Mouse (Mus musculus) layer of hippocampus, postnatal 25 days (tissue): ENCODE results near the gene Gm17617. TPM values are rescaled to one million over a fixed set of nuclear protein-coding genes. Genes with fewer than 3 reads are reported as not detected.
A peak's percentile ranks its signal among the peaks of the same experiment; 100 is the strongest.
"Not testable (repeated sequence)": the region's sequence is repeated elsewhere in the genome, so short reads cannot be mapped to it uniquely, and the experiment has no call there.

ENCODE experiments used
- DNase-seq, 2 experiments: peaks; one replicate each; pipeline ENCODE4 v3.0.0; 2022; ENCODE audit warnings: mixed read lengths in 2 of 2, low spot score in 1 of 2; ENCODE audit errors: extremely low spot score in 1 of 2
- total RNA-seq, 2 experiments: library from RNA; stranded (reverse); gene quantifications; 2 replicates each; pipeline ENCODE4 v1.2.3; 2021

Gm17617 gene
- total RNA-seq, 2 experiments from 2014 or later: not detected

DNA sequence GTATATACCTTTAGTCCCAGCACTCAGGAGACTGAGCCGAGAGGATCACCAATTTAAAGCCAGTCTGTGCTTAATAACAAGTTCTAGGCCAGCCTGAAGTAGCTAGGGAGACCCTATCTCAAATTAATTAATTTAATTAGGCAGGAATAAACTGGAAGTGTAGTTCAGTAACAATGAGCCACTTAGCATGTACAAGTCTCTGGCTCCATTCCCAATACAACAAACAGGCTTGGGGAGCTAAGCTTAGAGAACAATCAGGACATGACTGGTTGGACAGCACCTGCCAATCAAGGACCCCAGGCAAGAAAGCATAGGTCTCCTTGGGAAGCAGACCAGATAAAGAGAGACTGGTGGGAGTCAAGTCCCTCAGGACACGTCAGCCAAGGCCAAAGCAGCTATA is 6.9 kb upstream of the Gm17617 start:
- no peak for DNase-seq

DNA sequence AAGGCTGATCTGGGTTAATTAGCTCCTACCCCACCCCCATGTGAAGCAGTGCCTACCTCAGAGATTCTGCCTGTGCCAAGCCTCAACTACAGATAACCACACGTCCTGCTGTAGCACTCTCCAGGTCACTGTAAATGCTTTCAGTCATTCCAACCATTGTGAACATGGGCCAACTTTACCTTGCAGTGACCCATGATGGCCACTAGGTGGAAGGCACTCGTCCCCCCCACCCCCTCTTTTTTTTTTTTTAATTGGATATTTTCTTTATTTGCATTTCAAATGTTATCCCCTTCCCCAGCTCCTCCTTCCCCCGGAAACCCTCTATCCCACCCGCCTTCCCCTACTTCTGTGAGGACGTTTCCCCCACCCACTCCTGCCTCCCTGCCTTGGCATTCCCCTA is 2.0 kb upstream of the Gm17617 start:
- no peak for DNase-seq

DNA sequence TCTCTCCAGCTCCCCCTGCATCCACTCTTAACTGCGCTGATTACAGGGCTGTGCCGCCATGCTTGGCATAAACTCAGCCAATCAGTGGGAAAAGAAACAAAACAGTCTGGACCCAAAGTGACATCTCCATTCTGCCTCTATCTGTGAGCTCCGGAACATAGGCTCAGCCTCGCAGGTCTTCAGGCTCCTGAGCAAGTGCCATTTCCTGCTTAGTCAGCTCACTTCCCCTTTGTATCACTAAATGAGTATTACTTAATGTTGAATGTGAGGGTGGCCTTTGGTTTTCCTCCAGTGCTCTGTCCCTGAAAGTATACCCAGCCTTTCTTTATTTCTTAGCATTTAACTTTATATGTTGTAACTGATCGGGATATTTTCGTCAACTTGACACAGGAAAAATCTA is 8.4 kb downstream of the Gm17617 start:
- DNase-seq: no peak

DNA sequence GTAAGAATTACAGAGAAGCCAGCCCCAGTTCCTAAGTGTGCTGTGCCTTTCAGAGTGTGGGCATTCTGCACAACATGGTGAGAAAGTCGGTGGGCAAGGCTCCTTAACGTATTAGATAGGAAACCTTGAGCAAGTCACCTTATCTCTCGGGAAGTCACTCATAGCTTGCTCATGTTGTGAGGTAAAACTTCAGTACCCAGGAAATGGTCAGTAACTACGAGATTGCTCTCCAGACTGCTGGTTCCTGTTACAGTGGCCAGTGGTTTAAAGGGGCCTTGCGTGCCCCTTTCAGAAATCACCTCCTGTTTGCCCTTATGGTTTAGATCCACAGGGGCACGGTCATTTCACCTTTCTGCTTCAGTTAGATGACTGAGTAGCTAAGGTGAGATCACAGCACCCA is 19.0 kb downstream of the Gm17617 start:
- no peak for DNase-seq

DNA sequence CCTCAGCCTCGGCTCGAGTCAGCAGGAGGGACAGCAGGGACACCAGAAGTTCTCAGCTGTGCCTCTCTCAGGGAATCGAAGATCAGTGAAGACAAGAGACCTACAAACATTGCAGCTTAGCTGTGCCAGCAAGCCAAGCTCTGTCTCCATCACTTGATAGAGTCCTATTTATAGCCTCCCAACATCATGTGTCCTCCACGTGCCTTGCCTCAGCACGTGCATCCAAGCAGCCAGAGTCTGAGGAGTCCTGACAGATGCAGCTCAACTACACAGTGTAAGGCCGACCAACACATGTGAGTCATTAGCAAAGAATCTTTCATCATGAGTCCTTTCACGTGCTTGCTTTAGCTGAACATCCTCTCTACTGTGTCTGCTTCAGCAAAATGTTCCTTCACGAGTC is 25.7 kb downstream of the Gm17617 start:
- DNase-seq: no peak

DNA sequence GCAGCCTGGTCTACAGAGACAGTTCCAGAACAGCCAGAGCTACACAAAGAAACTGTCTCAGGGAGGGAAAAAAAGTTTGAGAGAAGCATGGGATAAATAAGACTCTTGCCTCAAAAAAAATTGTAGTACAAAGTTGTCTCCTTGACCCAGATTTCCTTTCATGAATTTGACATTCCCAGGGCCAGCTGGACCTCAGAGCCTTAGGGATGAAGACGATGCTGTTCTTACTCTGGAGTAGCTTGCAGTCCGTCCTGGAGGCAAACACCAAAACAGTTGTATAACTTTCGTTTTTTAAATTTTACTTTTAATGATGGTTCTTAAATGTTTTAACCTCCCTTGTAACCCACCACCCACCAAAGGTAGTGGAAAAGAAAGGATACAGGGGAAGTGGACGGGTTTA is 26.2 kb downstream of the Gm17617 start:
- no peak for DNase-seq

DNA sequence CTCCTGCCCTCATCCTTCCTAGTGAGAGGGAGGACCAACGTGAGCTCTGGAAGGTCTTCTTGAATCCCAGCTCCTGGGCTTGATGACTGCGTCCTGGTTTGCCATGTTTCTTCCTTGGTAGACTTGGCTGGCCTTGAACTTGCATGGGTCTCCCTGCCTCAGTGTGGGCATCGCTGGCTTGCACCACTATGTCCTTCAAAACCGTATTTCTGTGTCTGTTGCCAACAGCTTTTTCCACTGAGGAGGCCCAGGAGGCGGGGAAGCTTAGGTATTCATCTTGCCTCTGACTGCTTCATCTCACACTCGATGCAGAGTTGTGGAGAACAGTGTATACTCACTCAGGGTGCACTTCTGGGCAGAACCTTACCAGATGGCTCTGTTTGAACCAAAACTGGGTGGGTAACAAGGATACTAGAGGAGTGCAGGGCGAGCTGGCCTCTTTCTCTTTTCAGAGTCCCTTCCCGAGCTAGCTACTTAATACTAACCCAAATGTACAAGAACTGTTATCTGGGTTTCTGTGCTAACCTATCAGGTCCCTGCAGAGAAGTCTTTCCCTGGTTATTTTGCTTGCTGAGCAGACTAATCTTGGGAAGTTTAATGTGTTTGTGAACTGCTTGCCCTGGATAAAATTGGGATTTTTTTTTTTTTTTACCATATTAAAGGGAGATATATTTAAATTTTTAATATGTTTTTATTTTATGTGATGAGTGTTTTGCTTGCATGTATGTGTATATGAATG is 27.2 kb downstream of the Gm17617 start:
- no peak for DNase-seq

DNA sequence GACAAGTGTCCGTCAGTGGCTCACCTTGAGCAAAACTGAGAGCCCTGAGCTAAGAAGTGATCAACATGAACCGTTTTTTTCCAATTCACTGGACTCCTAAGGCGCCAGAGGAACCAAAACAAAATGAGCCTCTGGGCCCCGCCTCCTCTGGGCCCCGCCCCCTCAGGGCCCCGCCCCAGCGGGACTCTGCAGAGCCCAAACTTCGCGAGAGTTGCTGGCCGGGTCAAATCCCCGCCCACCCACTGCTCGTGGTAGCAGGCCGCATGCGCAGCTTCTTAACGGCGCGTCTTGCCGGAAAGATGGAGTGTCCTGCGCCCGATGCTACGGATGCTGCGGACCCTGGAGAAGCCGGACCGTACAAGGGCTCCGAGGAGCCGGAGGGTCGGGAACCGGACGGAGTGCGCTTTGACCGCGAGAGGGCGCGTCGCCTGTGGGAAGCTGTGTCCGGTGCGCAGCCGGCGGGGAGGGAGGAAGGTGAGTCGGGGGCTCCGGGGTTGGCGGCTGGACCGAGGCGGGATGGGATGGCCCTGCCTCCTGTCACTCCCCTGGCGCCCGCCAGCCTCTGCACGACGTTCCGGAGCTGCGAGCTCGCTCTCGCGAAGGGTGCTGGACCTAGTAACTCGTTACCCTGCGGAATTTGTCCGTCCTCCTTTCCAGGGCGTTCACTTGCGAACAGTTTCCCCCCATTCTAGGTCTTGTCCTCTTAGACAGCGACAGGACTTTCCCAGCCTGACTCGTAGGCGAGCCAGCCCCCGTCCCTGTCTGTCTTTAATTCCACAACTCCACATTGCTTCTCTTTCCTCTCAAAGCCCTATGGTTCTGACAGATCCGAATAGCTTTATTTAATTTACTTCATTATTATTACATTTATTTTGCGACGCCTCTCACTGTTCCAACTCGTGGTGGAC is 28.0 kb downstream of the Gm17617 start, which contains the start of gene Zfp346:
TSS of gene Zfp346 (plus strand) at position 267 of the 908 bp plus-strand sequence.
- DNase-seq: peak; percentile 83 to 88

DNA sequence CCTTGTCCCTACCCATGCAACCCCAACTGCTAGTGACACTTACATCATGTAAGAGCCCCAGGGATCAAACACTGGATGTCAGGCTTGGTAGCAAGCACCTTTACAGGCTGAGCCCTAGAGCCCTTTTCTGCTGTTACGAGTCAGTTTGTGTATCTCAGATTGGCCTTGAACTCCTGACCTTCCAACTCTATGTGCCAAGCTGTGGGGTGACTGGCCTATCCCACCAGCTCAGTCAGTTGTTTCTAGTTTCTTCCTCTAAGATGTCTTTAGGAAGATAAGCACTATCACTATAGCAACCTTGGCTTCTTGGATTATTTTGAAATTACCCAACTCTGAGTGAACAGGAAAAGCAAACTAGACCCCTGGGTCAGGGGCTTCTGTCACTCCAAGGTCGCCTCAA is 30.0 kb downstream of the Gm17617 start:
- DNase-seq: no peak

DNA sequence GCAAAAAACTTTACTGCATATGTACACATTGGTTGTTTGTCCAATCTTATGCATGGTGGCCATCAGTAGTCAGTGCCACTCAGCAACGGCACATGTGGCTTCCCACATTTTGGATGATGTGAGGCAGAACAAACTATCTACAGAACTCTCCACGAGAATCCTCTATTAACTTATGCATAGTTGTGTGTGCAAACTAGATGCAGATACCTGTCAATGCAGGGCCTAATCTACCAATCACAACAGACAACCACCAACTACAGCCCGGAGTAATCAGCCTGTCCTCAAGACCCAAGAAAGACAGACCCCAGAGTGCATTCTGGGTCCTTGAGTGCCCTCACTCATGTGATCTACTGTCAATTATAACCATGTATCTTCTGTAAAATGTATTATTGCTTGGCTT is 31.0 kb downstream of the Gm17617 start:
- no peak for DNase-seq

DNA sequence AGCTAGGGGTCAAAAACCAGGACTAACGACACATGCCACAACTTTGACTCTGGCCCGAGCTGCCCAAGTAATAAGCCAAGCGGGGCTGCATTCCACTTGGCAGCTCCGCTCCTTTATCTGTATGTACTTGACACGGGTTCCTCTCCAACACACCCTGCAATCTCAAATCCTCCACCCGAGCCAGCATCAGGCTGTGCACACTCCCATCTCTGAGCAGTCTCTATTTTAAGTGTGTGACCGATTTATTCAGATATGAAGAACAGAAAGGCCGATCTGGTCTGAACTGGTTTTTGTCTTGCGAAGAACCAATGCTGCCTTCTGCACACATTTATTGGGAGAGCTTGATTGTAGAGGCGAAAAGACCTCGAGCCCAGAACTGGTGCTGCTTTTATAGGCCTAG is 31.7 kb downstream of the Gm17617 start:
- no peak for DNase-seq

DNA sequence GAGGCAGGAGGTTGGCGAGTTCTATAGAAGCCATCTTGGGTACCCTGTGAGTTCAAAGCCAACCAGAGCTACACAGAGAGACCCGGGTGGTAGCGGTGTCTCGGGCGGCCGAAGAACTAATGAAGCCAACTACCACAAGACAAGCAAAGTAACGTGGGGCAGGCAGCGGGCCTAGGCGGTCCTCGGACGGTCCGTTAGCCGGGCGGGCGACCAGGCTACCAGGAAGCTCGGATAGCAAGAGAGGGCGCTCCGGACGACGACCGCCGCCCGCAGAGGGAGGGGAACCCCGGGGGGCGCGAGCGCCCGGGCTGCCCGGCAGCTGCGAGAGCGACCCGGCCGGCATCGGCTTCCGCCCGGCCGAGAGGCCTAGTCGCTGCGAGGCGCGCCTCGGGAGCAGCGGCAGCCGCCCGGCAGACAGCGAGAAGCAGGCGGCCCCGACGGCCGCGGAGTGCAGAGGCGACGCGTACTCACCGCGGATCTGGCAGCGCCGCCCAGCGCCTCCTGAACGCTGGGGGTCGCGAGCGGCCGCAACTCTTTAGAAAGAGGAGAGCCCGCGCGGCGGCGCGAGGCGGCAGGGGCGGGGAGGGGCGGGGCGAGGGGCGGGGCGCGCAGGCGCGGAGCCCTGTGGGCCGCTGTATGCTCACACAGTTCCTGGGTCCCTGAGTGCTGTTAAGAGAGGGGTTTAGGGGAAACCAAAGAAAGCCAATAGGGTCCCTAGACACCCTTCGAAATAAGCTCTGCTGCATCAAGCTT is 33.4 kb downstream of the Gm17617 start, which contains the start of gene Uimc1:
TSS of gene Uimc1 (minus strand) at position 575 of the 753 bp plus-strand sequence.
- DNase-seq: peak; percentile 72 to 74

DNA sequence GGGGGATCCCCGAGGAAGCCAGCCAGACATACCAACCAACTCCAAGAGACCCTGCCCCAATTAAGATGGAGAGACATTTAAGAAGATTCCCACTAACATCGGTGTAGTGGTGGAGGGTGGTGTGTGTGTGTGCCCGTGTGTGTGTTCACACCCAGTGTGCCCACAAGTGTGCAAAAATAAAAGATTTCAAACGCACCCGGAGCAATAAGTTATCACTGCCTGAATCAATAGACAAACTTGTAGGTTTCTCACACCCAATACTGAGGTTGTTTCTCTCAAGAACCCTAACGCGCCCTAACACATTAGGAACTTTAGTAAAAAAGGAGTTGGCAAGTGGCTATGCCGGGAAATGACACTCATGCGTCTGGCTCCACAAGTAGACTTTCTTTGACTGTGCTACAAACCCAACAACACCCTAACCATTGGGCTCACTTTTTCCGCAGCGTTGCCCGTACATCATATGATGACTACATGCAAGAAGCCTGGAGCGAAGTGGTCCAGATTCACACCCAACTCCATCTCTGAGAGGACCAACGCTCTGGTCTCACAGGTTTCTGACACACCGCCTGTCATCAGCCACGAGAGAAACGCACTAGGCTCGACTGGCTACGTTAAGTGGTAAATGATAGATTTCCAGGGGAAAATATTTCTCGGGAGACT is 34.2 kb downstream of the Gm17617 start:
- DNase-seq: no peak

DNA sequence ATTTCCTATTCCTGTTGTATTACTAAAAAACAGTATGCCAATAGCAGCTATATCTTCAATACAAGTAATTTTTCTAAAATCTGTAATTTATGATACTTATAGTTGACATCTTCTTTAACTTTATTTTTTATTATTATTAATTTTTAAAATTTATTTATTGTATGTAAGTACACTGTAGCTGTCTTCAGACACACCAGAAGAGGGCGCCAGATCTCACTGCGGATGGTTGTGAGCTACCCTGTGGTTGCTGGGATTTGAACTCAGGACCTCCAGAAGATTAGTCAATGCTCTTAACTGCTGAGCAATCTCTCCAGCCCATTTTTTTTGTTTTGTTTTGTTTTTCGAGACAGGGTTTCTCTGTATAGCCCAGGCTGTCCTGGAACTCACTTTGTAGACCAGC is 35.5 kb downstream of the Gm17617 start:
- not testable (repeated sequence) for DNase-seq

DNA sequence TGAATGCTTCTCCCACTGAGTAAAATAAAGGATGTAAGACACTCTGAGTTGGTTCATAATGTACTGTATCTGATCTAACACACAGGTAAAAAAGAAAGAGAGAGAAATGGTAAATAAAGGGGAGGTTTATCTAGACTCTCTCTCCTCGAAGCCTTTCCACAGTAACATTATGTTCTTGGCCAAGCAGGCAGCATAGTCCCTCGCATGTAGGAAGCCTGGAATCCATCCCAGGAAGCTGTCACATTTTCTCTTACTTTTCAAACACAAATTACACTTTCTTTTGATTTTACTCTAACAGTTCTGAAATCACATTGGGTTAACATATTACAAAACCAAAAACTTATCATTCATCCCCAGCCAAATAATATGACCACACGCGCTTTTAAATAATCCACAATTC is 40.8 kb downstream of the Gm17617 start:
- DNase-seq: no peak

Other genes starting within 250 kb of the Gm17617 start
- 100 to 1,000 TPM; 140 to 143 TPM for gene Unc5a, start 184.1 kb downstream of the Gm17617 start, total RNA-seq
- gene Hk3, start 112.2 kb downstream of the Gm17617 start, total RNA-seq: 1 to 10 TPM; 1.0 to 1.2 TPM
- 10 to 100 TPM; 17.8 to 22.1 TPM for gene Uimc1, start 33.2 kb downstream of the Gm17617 start, total RNA-seq
- gene Zfp346, start 28.2 kb downstream of the Gm17617 start, total RNA-seq: 10 to 100 TPM; 45.6 to 51.3 TPM
- gene Fgfr4, start 19.1 kb upstream of the Gm17617 start, total RNA-seq: under 1 TPM; 0.68 to 0.74 TPM
- gene Nsd1, start 76.2 kb upstream of the Gm17617 start, total RNA-seq: 100 to 1,000 TPM; 117 to 140 TPM
- gene Prelid1, start 187.0 kb upstream of the Gm17617 start, total RNA-seq: 100 to 1,000 TPM; 139 to 165 TPM
- gene Rab24, start 188.4 kb upstream of the Gm17617 start, total RNA-seq: 10 to 100 TPM; 74.0 to 83.3 TPM
- gene Mxd3, start 196.3 kb upstream of the Gm17617 start, total RNA-seq: 1 to 10 TPM; 1.2 to 2.4 TPM
- 10 to 100 TPM; 58.4 to 61.0 TPM for gene Lman2, start 229.2 kb upstream of the Gm17617 start, total RNA-seq
- 10 to 100 TPM; 94.5 to 98.2 TPM for gene Rgs14, start 236.2 kb upstream of the Gm17617 start, total RNA-seq